Mouse (Mus musculus): ENCODE measurements around the gene Pank2. TPM values are rescaled to one million over a fixed set of nuclear protein-coding genes. Genes with fewer than 3 reads are reported as not detected.

The Pank2 gene
- total RNA-seq, 2 experiments from 2014 or later = 42.9 to 74.2 TPM

- ATAC-seq (ENCODE audit: poor library complexity, severe bottlenecking) = no peak
These were observed 57.1 kb downstream of the Pank2 start for GRCm38 (mm10) chr2:131319401-131319800.

GRCm38 (mm10) chr2:131321192-131321591 is 58.9 kb downstream of the Pank2 start:
- ATAC-seq (ENCODE audit: poor library complexity, severe bottlenecking) = peak; percentile 94

GRCm38 (mm10) chr2:131323675-131324074 is 61.4 kb downstream of the Pank2 start:
- no peak for ATAC-seq (ENCODE audit: poor library complexity, severe bottlenecking)

- peak; percentile 71 for ATAC-seq (ENCODE audit: poor library complexity, severe bottlenecking)
These were observed 63.7 kb downstream of the Pank2 start for GRCm38 (mm10) chr2:131326044-131326443.

GRCm38 (mm10) chr2:131328981-131329380 is 66.7 kb downstream of the Pank2 start:
- no peak for ATAC-seq (ENCODE audit: poor library complexity, severe bottlenecking)

GRCm38 (mm10) chr2:131330548-131330947 is 68.3 kb downstream of the Pank2 start:
- no peak for ATAC-seq (ENCODE audit: poor library complexity, severe bottlenecking)

GRCm38 (mm10) chr2:131337602-131338001 is 75.3 kb downstream of the Pank2 start:
- ATAC-seq (ENCODE audit: poor library complexity, severe bottlenecking) = peak; percentile 98

- ATAC-seq (ENCODE audit: poor library complexity, severe bottlenecking) = no peak
These were observed 82.2 kb downstream of the Pank2 start for GRCm38 (mm10) chr2:131344449-131344848.

GRCm38 (mm10) chr2:131345556-131345955 is 83.3 kb downstream of the Pank2 start:
- ATAC-seq (ENCODE audit: poor library complexity, severe bottlenecking) = no peak

Other genes with a start within 250 kb of the Pank2 start
- gene Gfra4, start 219.4 kb upstream of the Pank2 start, total RNA-seq (2015) = not detected in 2 replicates
- not detected in 2 replicates for gene Gfra4, start 219.4 kb upstream of the Pank2 start, total RNA-seq (2017)
- gene Adam33, start 198.7 kb upstream of the Pank2 start, total RNA-seq (2015) = not detected in 2 replicates
- gene Adam33, start 198.7 kb upstream of the Pank2 start, total RNA-seq (2017) = 0.12 and 0.18 TPM in 2 replicates
- gene Siglec1, start 175.7 kb upstream of the Pank2 start, total RNA-seq (2015) = 2.3 and 4.2 TPM in 2 replicates
- 1.1 and 1.5 TPM in 2 replicates for gene Siglec1, start 175.7 kb upstream of the Pank2 start, total RNA-seq (2017)
- not detected in 2 replicates for gene Hspa12b, start 135.2 kb upstream of the Pank2 start, total RNA-seq (2015)
- gene Hspa12b, start 135.2 kb upstream of the Pank2 start, total RNA-seq (2017) = not detected in 2 replicates
- not detected in 2 replicates for gene Gm11037, start 129.0 kb upstream of the Pank2 start, total RNA-seq (2015)
- gene Gm11037, start 129.0 kb upstream of the Pank2 start, total RNA-seq (2017) = not detected in 2 replicates
- 21.5 and 31.3 TPM in 2 replicates for gene 1700037H04Rik, start 102.4 kb upstream of the Pank2 start, total RNA-seq (2015)
- 15.5 and 22.7 TPM in 2 replicates for gene 1700037H04Rik, start 102.4 kb upstream of the Pank2 start, total RNA-seq (2017)
- 7.7 and 8.7 TPM in 2 replicates for gene Cenpb, start 82.4 kb upstream of the Pank2 start, total RNA-seq (2015)
- 15.6 and 16.8 TPM in 2 replicates for gene Cenpb, start 82.4 kb upstream of the Pank2 start, total RNA-seq (2017)
- gene Cdc25b, start 75.5 kb upstream of the Pank2 start, total RNA-seq (2015) = 21.5 and 25.5 TPM in 2 replicates
- gene Cdc25b, start 75.5 kb upstream of the Pank2 start, total RNA-seq (2017) = 29.1 and 35.0 TPM in 2 replicates
- 1.5 and 1.8 TPM in 2 replicates for gene Spef1, start 75.2 kb upstream of the Pank2 start, total RNA-seq (2015)
- gene Spef1, start 75.2 kb upstream of the Pank2 start, total RNA-seq (2017) = 2.4 and 3.3 TPM in 2 replicates
- gene Ap5s1, start 55.4 kb upstream of the Pank2 start, total RNA-seq (2015) = 13.6 and 14.0 TPM in 2 replicates
- 8.4 and 13.5 TPM in 2 replicates for gene Ap5s1, start 55.4 kb upstream of the Pank2 start, total RNA-seq (2017)
- gene Mavs, start 28.4 kb upstream of the Pank2 start, total RNA-seq (2015) = 17.3 and 20.8 TPM in 2 replicates
- gene Mavs, start 28.4 kb upstream of the Pank2 start, total RNA-seq (2017) = 14.4 and 14.8 TPM in 2 replicates
- 3.6 and 4.0 TPM in 2 replicates for gene Rnf24, start 90.4 kb downstream of the Pank2 start, total RNA-seq (2015)
- gene Rnf24, start 90.4 kb downstream of the Pank2 start, total RNA-seq (2017) = 1.8 and 3.9 TPM in 2 replicates
- gene Smox, start 229.0 kb downstream of the Pank2 start, total RNA-seq (2015) = 12.6 and 17.4 TPM in 2 replicates
- gene Smox, start 229.0 kb downstream of the Pank2 start, total RNA-seq (2017) = 12.0 and 16.1 TPM in 2 replicates

Measured in megakaryocyte, adult 5-6 weeks (primary cell).